ENCODE assay signal across 13 mouse cellular contexts in genomic region chr11:45508566-45508965, GRCm38 (mm10).
A peak's percentile ranks its signal among the peaks of the same experiment; 100 is the strongest.
DNase-seq lines count a peak whose midpoint lies in the region; ATAC-seq lines count a peak whose summit lies in the region.
"Had no signal": no experiment of that assay in that cellular context is flagged by ENCODE, and none has a peak within 500 bp of the region (broad histone marks: within the 10 kb centered on the region; RNA-seq: fewer than 3 reads in every experiment).

No protein-coding gene starts in this region.

- no peaks in the 10 kb centered on the region for H3K27me3 ChIP-seq in forebrain, embryonic 15.5 days
- no peaks in the 10 kb centered on the region for H3K27me3 ChIP-seq in forebrain, embryonic 12.5 days
- no peaks in the 10 kb centered on the region for H3K27me3 ChIP-seq in kidney, embryonic 16.5 days (ENCODE audit: insufficient read depth, low read length)
- H3K27me3 ChIP-seq in embryonic facial prominence, embryonic 14.5 days (replicated peaks; ENCODE audit: control insufficient read depth, insufficient read depth, low read length) = no peaks in the 10 kb centered on the region
- H3K27me3 ChIP-seq: heart, embryonic 13.5 days; kidney, embryonic 15.5 days had no signal

- no peak overlapping the region; the same call in 1 of the 2 replicates for H3K27ac ChIP-seq in forebrain, embryonic 15.5 days (replicated peaks)
- H3K27ac ChIP-seq in forebrain, embryonic 12.5 days = no peak overlapping the region
- H3K27ac ChIP-seq in kidney, embryonic 16.5 days (ENCODE audit: low read length) = no peak overlapping the region
- H3K27ac ChIP-seq in embryonic facial prominence, embryonic 14.5 days (replicated peaks; ENCODE audit: low read depth, low read length) = no peak overlapping the region
- H3K27ac ChIP-seq: heart, embryonic 13.5 days; kidney, embryonic 15.5 days had no signal

- no peak overlapping the region for H3K9ac ChIP-seq in forebrain, embryonic 15.5 days (replicated peaks)
- no peak overlapping the region for H3K9ac ChIP-seq in forebrain, embryonic 12.5 days
- no peak overlapping the region for H3K9ac ChIP-seq in kidney, embryonic 16.5 days (replicated peaks; ENCODE audit: low read length)
- no peak overlapping the region for H3K9ac ChIP-seq in embryonic facial prominence, embryonic 14.5 days (ENCODE audit: low read depth, low read length)
- H3K9ac ChIP-seq: heart, embryonic 13.5 days; kidney, embryonic 15.5 days had no signal

- ATAC-seq in forebrain, embryonic 15.5 days (replicated peaks) = peak; percentile 46; the same call in 1 of the 2 replicates
- ATAC-seq in forebrain, embryonic 12.5 days (ENCODE audit: low FRiP score) = no peak
- ATAC-seq in kidney, embryonic 16.5 days (ENCODE audit: low FRiP score, low TSS enrichment) = no peak
- peak; percentile 37; the same call in 1 of the 2 replicates for ATAC-seq in embryonic facial prominence, embryonic 14.5 days (ENCODE audit: low read depth)

- no peaks in the 10 kb centered on the region for H3K9me3 ChIP-seq in forebrain, embryonic 15.5 days
- no peaks in the 10 kb centered on the region for H3K9me3 ChIP-seq in forebrain, embryonic 12.5 days
- peaks cover 5% of the 10 kb centered on the region for H3K9me3 ChIP-seq in kidney, embryonic 16.5 days (ENCODE audit: low read length)
- H3K9me3 ChIP-seq in embryonic facial prominence, embryonic 14.5 days (ENCODE audit: control insufficient read depth, low read length) = peaks cover 5% of the 10 kb centered on the region; the same call in 1 of the 2 replicates
- H3K9me3 ChIP-seq: heart, embryonic 13.5 days; kidney, embryonic 15.5 days had no signal

- 55% methylated on average over 4 of the region's 4 CpGs for WGBS in forebrain, embryonic 15.5 days
- 67% methylated on average over 4 of the region's 4 CpGs for WGBS in forebrain, embryonic 12.5 days
- WGBS in kidney, embryonic 16.5 days = 40% methylated on average over 4 of the region's 4 CpGs
- WGBS in embryonic facial prominence, embryonic 14.5 days = 31% methylated on average over 4 of the region's 4 CpGs

- no peaks in the 10 kb centered on the region; the same call in 1 of the 2 replicates for H3K4me1 ChIP-seq in forebrain, embryonic 15.5 days
- H3K4me1 ChIP-seq in forebrain, embryonic 12.5 days = no peaks in the 10 kb centered on the region; the same call in 1 of the 2 replicates
- 0 out of 2 replicates have a peak, but pooled peaks cover 1% of the 10 kb centered on the region for H3K4me1 ChIP-seq in kidney, embryonic 16.5 days (ENCODE audit: insufficient read depth, low read length)
- peaks cover 4% of the 10 kb centered on the region; the same call in 1 of the 2 replicates for H3K4me1 ChIP-seq in embryonic facial prominence, embryonic 14.5 days (ENCODE audit: control insufficient read depth, insufficient read depth, low read length)
- H3K4me1 ChIP-seq: heart, embryonic 13.5 days; kidney, embryonic 15.5 days had no signal

- H3K36me3 ChIP-seq in forebrain, embryonic 15.5 days = no peaks in the 10 kb centered on the region
- H3K36me3 ChIP-seq in forebrain, embryonic 12.5 days (replicated peaks) = no peaks in the 10 kb centered on the region
- no peaks in the 10 kb centered on the region for H3K36me3 ChIP-seq in kidney, embryonic 16.5 days (ENCODE audit: insufficient read depth, low read length)
- no peaks in the 10 kb centered on the region for H3K36me3 ChIP-seq in embryonic facial prominence, embryonic 14.5 days (ENCODE audit: control insufficient read depth, insufficient read depth, low read length)
- H3K36me3 ChIP-seq: heart, embryonic 13.5 days; kidney, embryonic 15.5 days had no signal

- peak; percentile 14 for DNase-seq in kidney, postnatal 10 days
- DNase-seq in NIH3T3 (ENCODE audit: low read depth) = peak; percentile 18
- peak; percentile 73 for DNase-seq in embryonic facial prominence, embryonic 14.5 days (ENCODE audit: low spot score)
- DNase-seq in layer of hippocampus, adult 9-11 months = no peak
- DNase-seq: layer of hippocampus, postnatal 36 days; lung, postnatal 36 days; thymus, adult 2 months had no signal

- no peak overlapping the region for H3K4me3 ChIP-seq in forebrain, embryonic 15.5 days
- no peak overlapping the region for H3K4me3 ChIP-seq in forebrain, embryonic 12.5 days (replicated peaks)
- H3K4me3 ChIP-seq in kidney, embryonic 16.5 days (ENCODE audit: low read length) = no peak overlapping the region
- no peak overlapping the region for H3K4me3 ChIP-seq in embryonic facial prominence, embryonic 14.5 days (ENCODE audit: low read depth, low read length)
- H3K4me3 ChIP-seq: heart, embryonic 13.5 days; kidney, embryonic 15.5 days had no signal

- H3K4me2 ChIP-seq in forebrain, embryonic 15.5 days (replicated peaks) = no peak overlapping the region
- H3K4me2 ChIP-seq in forebrain, embryonic 12.5 days = no peak overlapping the region
- no peak overlapping the region for H3K4me2 ChIP-seq in kidney, embryonic 16.5 days (replicated peaks; ENCODE audit: low read depth, low read length)
- H3K4me2 ChIP-seq in embryonic facial prominence, embryonic 14.5 days (ENCODE audit: low read depth, low read length) = no peak overlapping the region
- H3K4me2 ChIP-seq: heart, embryonic 13.5 days; kidney, embryonic 15.5 days; liver, embryonic 11.5 days had no signal

Comparison
In these comparisons a context has a peak if more than half of its experiments do, and no peak if none do; other contexts are left out.
1. ATAC-seq: peak in forebrain, embryonic 15.5 days (single experiment) and embryonic facial prominence, embryonic 14.5 days (single experiment); none in forebrain, embryonic 12.5 days (single experiment) and kidney, embryonic 16.5 days (single experiment).